Mouse (Mus musculus): Measurements from ENCODE around the gene Yif1a. TPM values are rescaled to one million over a fixed set of nuclear protein-coding genes. Genes with fewer than 3 reads are reported as not detected.

Gene Yif1a
- total RNA-seq (2021), result 10 to 100 TPM; 24.5 to 24.7 TPM

DNA sequence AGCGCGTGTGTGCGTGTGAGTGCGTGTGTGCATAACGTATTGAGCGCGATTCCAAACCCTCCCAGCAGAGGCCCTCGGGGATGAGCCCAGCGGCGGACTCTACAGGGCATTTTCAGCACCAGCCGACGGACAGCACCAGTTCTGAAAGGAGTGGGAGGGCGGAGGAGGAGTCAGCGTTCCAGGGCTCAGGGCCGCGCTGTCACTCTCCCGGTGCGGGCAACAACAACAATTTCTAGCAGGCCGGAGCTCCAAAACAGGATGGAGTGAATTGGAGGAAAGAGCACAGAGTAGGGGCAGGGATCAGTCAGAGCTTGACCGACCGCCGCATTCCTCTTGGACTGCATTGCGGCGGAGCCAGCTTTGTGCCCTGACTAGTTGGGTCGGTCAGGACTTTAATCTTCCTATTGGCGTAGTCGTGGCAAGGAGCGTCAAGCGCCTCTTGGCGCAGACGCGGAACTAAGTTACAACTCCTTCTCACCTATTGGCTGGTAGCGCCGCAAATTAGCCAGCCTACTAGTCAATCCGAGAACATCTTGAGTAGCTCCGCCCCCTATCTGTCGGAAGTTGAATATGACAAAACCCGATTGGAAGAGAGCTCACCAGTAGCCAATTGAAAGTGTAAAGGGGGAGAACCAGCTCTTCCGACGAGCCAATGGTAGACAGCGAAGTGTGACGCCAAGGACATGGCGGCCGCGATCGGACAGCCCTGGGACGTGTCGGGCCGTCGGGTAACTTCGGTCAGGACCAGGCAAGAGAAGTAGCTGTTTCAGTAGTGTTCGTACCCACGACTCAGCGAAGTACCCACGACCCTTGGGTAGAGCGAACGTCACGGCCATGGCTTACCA, at the start of gene Yif1a:
Yif1a (plus strand) TSS at position 655 of the 845 bp plus-strand sequence.
- DNase-seq (ENCODE audit: extremely low spot score in 1 of 2, low spot score in 1 of 2), result peak; percentile 74 to 84

GRCm38 (mm10) chr19:5038709-5039156, 49.6 kb upstream of the Yif1a start, which contains the start of the genes B4gat1 and AC124502.3:
Gene B4gat1 (plus strand): TSS chr19:5038826.
Gene AC124502.3 (plus strand): TSS chr19:5038891.
- DNase-seq (ENCODE audit: extremely low spot score in 1 of 2, low spot score in 1 of 2), result peak; percentile 85 to 86

DNA sequence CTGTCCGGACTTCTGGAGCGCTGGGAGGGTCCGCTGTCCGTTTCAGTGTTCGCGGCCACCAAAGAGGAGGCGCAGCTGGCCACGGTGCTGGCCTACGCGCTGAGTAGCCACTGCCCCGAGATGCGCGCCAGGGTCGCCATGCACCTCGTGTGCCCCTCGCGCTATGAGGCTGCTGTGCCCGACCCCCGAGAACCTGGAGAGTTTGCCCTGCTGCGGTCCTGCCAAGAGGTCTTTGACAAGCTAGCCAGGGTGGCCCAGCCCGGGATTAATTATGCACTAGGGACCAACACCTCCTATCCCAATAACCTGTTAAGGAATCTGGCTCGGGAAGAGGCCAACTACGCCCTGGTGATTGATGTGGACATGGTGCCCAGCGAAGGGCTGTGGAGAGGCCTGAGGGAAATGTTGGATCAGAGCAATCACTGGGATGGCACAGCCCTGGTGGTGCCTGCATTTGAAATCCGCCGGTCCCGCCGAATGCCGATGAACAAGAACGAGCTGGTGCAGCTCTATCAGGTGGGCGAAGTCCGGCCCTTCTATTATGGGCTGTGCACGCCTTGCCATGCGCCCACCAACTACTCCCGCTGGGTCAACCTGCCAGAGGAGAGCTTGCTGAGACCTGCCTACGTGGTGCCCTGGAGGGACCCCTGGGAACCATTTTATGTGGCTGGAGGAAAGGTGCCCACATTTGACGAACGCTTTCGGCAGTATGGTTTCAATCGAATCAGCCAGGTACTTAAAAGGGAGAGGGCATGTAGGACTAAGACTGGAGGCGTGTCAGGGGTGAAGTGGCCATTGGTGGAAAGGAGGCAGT, 48.8 kb upstream of the Yif1a start:
- peak in 1 of 2 experiments; percentile 34 for DNase-seq (ENCODE audit: extremely low spot score in 1 of 2, low spot score in 1 of 2)

DNA sequence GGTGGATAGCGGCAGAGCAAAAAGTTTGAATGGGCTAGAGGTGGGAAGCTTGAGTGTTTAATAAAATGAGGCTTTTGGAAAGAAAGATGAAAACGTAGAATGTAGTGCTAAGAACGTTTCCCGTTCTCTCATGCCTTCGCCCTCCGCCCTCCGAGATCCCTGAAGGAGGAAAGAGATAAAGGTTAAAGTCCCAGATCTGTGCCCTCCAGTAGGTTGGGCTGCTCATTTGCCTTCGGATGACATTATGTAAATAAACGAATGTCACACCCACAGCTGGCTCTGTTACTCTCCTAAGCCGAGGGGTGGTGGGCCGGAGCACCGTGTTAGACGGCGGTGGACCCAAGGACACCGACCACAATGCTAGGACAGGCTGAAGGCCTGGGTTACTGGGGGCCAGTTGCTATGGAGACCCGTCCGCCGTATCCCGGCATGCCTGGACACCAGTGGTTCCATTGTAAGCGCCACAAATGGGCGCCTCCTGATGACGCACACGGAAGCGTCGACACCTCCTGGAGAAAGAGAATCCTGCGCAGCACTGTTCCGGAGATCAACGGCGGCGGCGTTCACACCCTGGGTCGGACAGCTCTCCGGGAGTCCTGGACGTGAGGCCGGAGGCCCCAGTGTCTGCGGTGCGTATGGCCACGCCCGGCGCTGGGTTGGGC, 47.3 kb upstream of the Yif1a start, which contains the start of gene Brms1:
Brms1 (plus strand) TSS at position 493 of the 662 bp plus-strand sequence.
- DNase-seq (ENCODE audit: extremely low spot score in 1 of 2, low spot score in 1 of 2), result peak; percentile 84 to 88

GRCm38 (mm10) chr19:5041588-5041987, 46.8 kb upstream of the Yif1a start:
- no peak for DNase-seq (ENCODE audit: extremely low spot score in 1 of 2, low spot score in 1 of 2)

DNA sequence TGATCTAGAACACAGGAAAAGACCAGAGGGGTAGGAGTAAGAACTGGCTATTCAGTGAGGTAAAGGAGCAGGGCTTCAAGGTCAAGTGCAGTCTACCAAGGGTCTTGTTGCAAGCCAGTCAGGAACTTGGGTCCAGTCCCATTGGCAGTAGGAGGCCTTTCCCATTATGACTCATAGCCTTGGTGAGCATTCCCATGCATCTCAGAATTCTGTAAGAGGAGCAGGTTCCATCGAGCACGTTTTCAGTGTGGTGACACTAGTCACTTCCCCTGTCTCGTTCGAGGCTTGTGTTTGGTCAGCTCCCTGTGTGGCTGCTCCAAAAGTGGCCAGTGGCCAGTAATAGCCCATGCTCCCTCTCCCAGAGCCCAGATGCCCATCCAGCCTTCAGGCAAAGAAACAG, 42.8 kb upstream of the Yif1a start:
- no peak for DNase-seq (ENCODE audit: extremely low spot score in 1 of 2, low spot score in 1 of 2)

DNA sequence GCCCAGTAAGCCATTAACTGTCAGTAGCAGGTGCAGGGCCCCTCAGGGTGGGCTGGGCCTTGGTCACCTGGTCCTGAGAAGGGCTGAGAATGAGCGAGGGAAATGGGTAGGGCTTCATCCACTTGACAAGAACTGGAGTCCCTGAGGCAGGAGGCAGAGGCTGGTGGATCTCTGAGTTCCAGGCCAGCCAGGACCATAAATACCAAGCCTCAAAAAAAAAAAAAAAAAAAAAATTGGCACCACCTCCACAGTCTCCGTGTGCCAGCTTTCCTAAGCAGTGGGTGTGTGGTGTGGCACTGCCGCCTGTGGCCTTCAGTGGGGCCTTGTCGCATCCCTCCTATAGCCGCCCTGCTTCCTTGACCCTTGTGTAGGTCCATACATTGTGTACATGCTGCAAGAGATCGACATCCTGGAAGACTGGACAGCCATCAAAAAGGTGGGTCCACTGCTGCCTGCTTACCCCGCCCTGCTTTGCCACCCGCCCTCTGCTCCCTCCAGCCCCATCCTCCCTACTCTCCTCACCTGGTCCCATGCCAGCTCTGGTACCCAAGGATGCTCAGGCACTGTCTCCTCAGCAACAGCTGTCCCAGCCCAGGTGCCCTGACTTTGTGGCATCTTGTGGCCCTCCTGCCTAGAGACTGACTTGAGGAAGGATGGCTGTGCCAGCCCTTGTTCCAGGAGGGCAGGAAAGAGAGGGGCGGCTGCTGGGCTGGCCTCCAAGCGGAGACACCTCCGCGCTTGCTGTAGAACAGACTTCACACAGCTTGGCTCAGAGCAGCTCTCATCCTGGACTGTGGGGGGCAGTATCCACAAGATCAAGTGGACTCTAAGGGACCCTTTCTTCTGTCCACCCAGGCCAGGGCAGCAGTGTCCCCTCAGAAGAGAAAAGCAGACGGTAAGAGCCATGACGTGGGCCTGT, 39.9 kb upstream of the Yif1a start:
- DNase-seq (ENCODE audit: extremely low spot score in 1 of 2, low spot score in 1 of 2), result peak in 1 of 2 experiments; percentile 58

- DNase-seq (ENCODE audit: extremely low spot score in 1 of 2, low spot score in 1 of 2), result no peak
Measured at GRCm38 (mm10) chr19:5049325-5049724, 39.0 kb upstream of the Yif1a start.

GRCm38 (mm10) chr19:5050047-5050905, 38.1 kb upstream of the Yif1a start, which contains the start of gene Rin1:
Gene Rin1 (plus strand): TSS chr19:5050481.
- DNase-seq (ENCODE audit: extremely low spot score in 1 of 2, low spot score in 1 of 2), result peak in 1 of 2 experiments; percentile 52

DNA sequence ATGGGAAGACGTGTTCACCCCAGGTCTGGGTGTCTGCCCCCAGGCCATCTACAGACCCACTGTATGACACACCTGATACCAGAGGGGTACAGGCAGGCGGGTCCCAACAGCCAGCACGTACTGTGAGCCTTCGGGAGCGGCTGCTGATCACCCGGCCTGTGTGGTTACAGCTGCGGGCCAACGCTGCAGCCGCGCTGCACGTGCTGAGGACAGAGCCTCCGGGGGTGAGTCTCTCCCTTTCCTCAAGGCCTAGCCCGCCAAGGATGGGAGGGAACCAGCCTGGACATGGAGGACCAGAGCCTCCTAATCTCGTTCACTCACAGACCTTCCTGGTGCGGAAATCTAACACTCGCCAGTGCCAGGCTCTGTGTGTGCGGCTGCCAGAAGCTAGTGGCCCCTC, 37.3 kb upstream of the Yif1a start:
- peak in 1 of 2 experiments; percentile 36 for DNase-seq (ENCODE audit: extremely low spot score in 1 of 2, low spot score in 1 of 2)

DNA sequence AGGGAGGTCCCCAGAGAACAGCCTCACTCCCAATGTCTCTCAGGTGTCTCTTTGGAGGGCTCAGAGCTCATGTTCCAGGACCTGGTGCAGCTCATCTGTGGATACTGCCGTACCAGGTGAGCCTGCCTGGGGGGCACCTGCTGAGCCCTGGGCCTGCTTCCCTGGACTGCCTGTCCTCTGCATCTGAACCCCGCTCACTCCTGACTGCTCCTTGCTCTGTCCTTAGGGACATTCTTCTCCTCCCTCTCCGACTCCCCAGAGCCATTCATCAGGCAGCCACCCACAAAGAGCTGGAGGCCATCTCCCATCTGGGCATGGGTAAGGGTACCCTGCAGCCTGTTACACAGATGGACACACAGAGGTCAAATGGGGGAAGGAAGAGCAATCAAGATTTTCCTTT, 36.8 kb upstream of the Yif1a start:
- peak in 1 of 2 experiments; percentile 31 for DNase-seq (ENCODE audit: extremely low spot score in 1 of 2, low spot score in 1 of 2)

GRCm38 (mm10) chr19:5052166-5052822, 36.0 kb upstream of the Yif1a start:
- peak in 1 of 2 experiments; percentile 35 for DNase-seq (ENCODE audit: extremely low spot score in 1 of 2, low spot score in 1 of 2)

GRCm38 (mm10) chr19:5052853-5053252, 35.5 kb upstream of the Yif1a start:
- DNase-seq (ENCODE audit: extremely low spot score in 1 of 2, low spot score in 1 of 2), result no peak

- DNase-seq (ENCODE audit: extremely low spot score in 1 of 2, low spot score in 1 of 2), result peak; percentile 41 to 70
Measured at GRCm38 (mm10) chr19:5053909-5054308, 34.4 kb upstream of the Yif1a start.

DNA sequence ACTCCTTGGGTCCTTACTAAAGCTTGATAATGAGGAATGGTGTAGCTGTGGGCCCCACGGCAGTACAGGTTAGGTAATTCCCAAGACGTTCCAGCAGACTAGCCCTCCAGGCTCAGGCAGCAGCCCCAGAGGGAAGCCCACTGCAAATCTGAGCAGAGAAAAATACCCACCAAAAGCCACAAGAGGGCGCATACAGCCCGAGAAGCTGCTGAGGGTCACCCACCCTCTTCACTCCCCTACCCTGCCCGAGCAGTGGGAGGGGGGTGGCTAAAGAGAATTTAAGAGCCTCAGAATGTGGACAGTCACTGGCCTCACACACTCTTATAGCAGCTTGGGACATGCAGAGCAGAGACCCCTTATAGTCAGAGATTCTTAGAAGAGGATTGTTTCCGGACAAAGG, 32.1 kb upstream of the Yif1a start:
- DNase-seq (ENCODE audit: extremely low spot score in 1 of 2, low spot score in 1 of 2), result peak in 1 of 2 experiments; percentile 44

GRCm38 (mm10) chr19:5057876-5058775, 30.2 kb upstream of the Yif1a start:
- no peak for DNase-seq (ENCODE audit: extremely low spot score in 1 of 2, low spot score in 1 of 2)

Measured in layer of hippocampus, postnatal 25 days (tissue).